Mouse (Mus musculus): ENCODE results near the gene Msl1.

DNA sequence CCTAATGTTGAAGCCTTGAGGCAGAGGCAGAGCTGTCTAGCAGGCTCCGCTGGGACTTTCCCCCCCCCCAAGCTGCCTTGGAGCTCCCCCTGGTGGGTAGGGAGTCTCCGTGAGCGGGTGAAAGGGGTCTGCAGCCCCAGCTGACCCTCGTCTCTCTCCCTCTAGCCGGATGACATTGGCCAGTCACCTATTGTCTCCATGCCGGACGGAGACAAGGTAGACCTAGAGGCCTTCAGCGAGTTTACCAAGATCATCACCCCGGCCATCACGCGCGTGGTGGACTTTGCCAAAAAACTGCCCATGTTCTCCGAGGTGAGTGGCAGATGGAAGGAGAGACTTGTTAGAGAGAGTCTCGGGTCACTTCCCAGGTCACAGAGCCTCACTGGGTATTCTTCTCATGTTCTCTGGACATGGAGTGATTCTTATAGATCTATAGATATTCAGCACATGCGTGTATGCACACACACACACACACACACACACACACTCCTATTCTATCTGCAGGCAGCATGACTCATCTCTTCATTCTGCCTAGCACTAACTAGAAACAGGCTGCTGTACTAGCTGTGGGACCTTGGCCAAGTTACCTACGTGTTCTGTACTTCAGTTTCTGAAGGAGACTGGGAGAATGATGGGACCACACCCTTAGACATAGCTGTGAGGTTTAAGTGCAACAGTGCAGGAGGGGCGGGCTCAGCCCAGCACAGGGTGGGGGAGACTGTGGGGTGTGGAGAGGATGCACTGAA is 32.4 kb upstream of the Msl1 start:
- TF ChIP-seq ZNF384 (IDR thresholded peaks at IDR 0.05; ENCODE audit: low read depth, low read length) (no peak), CTCF (conservative IDR thresholded peaks at IDR 0.05 in 1 of 2, IDR thresholded peaks at IDR 0.05 in 1 of 2; ENCODE audit: low read depth in 2 of 2, low read length in 2 of 2) (peak in 1 of 2 experiments; percentile 83; a peak in 2 of 4 replicates), EP300 (IDR thresholded peaks at IDR 0.05; ENCODE audit: low read length) (no peak), USF2 (conservative IDR thresholded peaks at IDR 0.05; ENCODE audit: low read depth, low read length) (no peak), POLR2A (IDR thresholded peaks at IDR 0.05; ENCODE audit: low read depth, low read length) (no peak), BHLHE40 (IDR thresholded peaks at IDR 0.05; ENCODE audit: low read depth, low read length) (no peak), ZMIZ1 (IDR thresholded peaks at IDR 0.05; ENCODE audit: low read depth, low read length) (no peak), CHD1 (IDR thresholded peaks at IDR 0.05; ENCODE audit: low read depth, low read length) (no peak), ETS1 (conservative IDR thresholded peaks at IDR 0.05; ENCODE audit: low read depth, low read length) (no peak), MXI1 (IDR thresholded peaks at IDR 0.05; ENCODE audit: low read depth, low read length) (no peak), ELF1 (IDR thresholded peaks at IDR 0.05; ENCODE audit: low read depth, low read length) (no peak), TCF12 (IDR thresholded peaks at IDR 0.05; ENCODE audit: low read depth, low read length) (no peak), MAZ (IDR thresholded peaks at IDR 0.05; ENCODE audit: low read depth, low read length) (peak; percentile 83; the same call in 1 of the 2 replicates)

All from CH12.LX (cell line).